Comparison of ENCODE assay signal across 8 mouse cellular contexts in the genomic region with DNA sequence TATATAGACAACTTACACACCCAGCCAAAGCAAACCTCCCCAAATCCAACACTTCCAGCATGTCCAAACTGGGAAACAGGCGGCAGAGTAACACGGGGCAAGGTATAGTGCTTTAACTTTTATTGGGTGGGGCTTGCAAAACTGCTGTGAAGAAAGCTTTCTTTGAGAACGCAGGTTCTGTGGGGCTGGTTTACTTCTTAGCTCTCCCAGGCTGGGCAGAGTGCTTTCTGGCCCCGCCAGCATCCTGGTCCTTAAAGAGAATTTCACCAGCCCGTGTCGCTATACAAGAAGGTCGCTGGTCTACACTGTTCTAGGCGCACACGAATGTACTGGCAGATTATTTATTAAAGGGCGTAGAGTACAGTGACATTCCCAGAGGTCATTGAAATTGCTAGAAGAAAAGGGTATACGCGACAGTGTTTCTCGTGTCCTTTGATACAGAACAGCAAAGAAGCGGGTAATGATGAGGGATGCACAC.
DNase-seq lines count a peak whose midpoint lies in the region; ATAC-seq and TF ChIP-seq lines count a peak whose summit lies in the region.

No protein-coding gene starts in this region.

- no peaks in the 10 kb centered on the region for H3K36me3 ChIP-seq in embryonic facial prominence, embryonic 15.5 days
- no peaks in the 10 kb centered on the region for H3K36me3 ChIP-seq in intestine, postnatal 0 days (ENCODE audit: control insufficient read depth, insufficient read depth)
- H3K36me3 ChIP-seq in neural tube, embryonic 15.5 days: no peaks in the 10 kb centered on the region

- no peak; the same call in 1 of the 2 replicates for TF ChIP-seq CTCF in layer of hippocampus, adult 2 months (conservative IDR thresholded peaks at IDR 0.05)
- no peak for TF ChIP-seq CTCF in intestine, postnatal 0 days (IDR thresholded peaks at IDR 0.05; ENCODE audit: low read depth)

- peak overlapping the region; percentile 88 for H3K4me3 ChIP-seq in layer of hippocampus, adult 2 months
- H3K4me3 ChIP-seq in embryonic facial prominence, embryonic 15.5 days (replicated peaks): peak overlapping the region; percentile 28
- H3K4me3 ChIP-seq in intestine, postnatal 0 days (ENCODE audit: low read depth, low read length): no peak overlapping the region
- H3K4me3 ChIP-seq in neural tube, embryonic 15.5 days (replicated peaks): peak overlapping the region; percentile 46

- H3K27ac ChIP-seq in layer of hippocampus, adult 2 months: peak overlapping the region; percentile 100
- H3K27ac ChIP-seq in embryonic facial prominence, embryonic 15.5 days (replicated peaks): no peak overlapping the region
- no peak overlapping the region for H3K27ac ChIP-seq in intestine, postnatal 0 days (ENCODE audit: low read depth, low read length)
- H3K27ac ChIP-seq in neural tube, embryonic 15.5 days (replicated peaks): peak overlapping the region; percentile 92

- 2% methylated on average over 14 of the region's 14 CpGs for WGBS in embryonic facial prominence, embryonic 15.5 days
- WGBS in intestine, postnatal 0 days: 5% methylated on average over 14 of the region's 14 CpGs
- 2% methylated on average over 14 of the region's 14 CpGs for WGBS in neural tube, embryonic 15.5 days

- peaks cover 93% of the 10 kb centered on the region for H3K27me3 ChIP-seq in embryonic facial prominence, embryonic 15.5 days
- H3K27me3 ChIP-seq in intestine, postnatal 0 days (replicated peaks; ENCODE audit: control insufficient read depth, insufficient read depth, low read length): peaks cover 80% of the 10 kb centered on the region
- H3K27me3 ChIP-seq in neural tube, embryonic 15.5 days (replicated peaks): no peaks in the 10 kb centered on the region; the same call in 1 of the 2 replicates

- ATAC-seq in embryonic facial prominence, embryonic 15.5 days (ENCODE audit: insufficient number of reproducible peaks, low FRiP score, low TSS enrichment, low read depth): no peak
- ATAC-seq in intestine, postnatal 0 days: peak; percentile 13; the same call in 1 of the 2 replicates
- ATAC-seq in neural tube, embryonic 15.5 days (ENCODE audit: low FRiP score): peak; percentile 29

- H3K4me2 ChIP-seq in embryonic facial prominence, embryonic 15.5 days (replicated peaks): peak overlapping the region; percentile 42
- H3K4me2 ChIP-seq in intestine, postnatal 0 days (replicated peaks; ENCODE audit: low read depth): no peak overlapping the region
- peak overlapping the region; percentile 67 for H3K4me2 ChIP-seq in neural tube, embryonic 15.5 days

- H3K9ac ChIP-seq in embryonic facial prominence, embryonic 15.5 days: no peak overlapping the region
- no peak overlapping the region for H3K9ac ChIP-seq in intestine, postnatal 0 days (ENCODE audit: low read depth, low read length)
- peak overlapping the region; percentile 65 for H3K9ac ChIP-seq in neural tube, embryonic 15.5 days (replicated peaks)

- DNase-seq in layer of hippocampus, adult 2 months (ENCODE audit: low spot score in 2 of 2): no peak
- DNase-seq in layer of hippocampus, postnatal 36 days: no peak
- no peak for DNase-seq in layer of hippocampus, adult 11-12 months (ENCODE audit: low spot score)
- no peak for DNase-seq in adrenal gland, adult 2 months
- no peak for DNase-seq in thymus, postnatal 4 days

- H3K4me1 ChIP-seq in embryonic facial prominence, embryonic 15.5 days: peaks cover 4% of the 10 kb centered on the region; the same call in 1 of the 2 replicates
- H3K4me1 ChIP-seq in intestine, postnatal 0 days (replicated peaks; ENCODE audit: control insufficient read depth, insufficient read depth, low read length): no peaks in the 10 kb centered on the region
- peaks cover 11% of the 10 kb centered on the region for H3K4me1 ChIP-seq in neural tube, embryonic 15.5 days

- H3K9me3 ChIP-seq in embryonic facial prominence, embryonic 15.5 days (replicated peaks): no peaks in the 10 kb centered on the region
- H3K9me3 ChIP-seq in intestine, postnatal 0 days (ENCODE audit: control insufficient read depth): no peaks in the 10 kb centered on the region
- H3K9me3 ChIP-seq in neural tube, embryonic 15.5 days (replicated peaks): no peaks in the 10 kb centered on the region

Comparison
In these comparisons a context has a peak if more than half of its experiments do, and no peak if none do; other contexts are left out.
1. H3K27ac ChIP-seq: peak in layer of hippocampus, adult 2 months (single experiment) and neural tube, embryonic 15.5 days (single experiment); none in embryonic facial prominence, embryonic 15.5 days (single experiment) and intestine, postnatal 0 days (single experiment).